Mouse (Mus musculus): ENCODE data around the gene Banf2. TPM values are rescaled to one million over a fixed set of nuclear protein-coding genes. Genes with fewer than 3 reads are reported as not detected.

Gene Banf2
- total RNA-seq (2014; rRNA removed) (not detected in 2 replicates), polyA plus RNA-seq (2015; fragmentation: Nextera tagmentation; extraction: Ambion mirVana) (not detected in 2 replicates)

- Histone ChIP-seq H3K36me3 (ENCODE audit: insufficient read depth, low read length) (no peaks in the 10 kb centered on the region), H3K27ac (no peak within 1 kb of the TSS), H3K9me3 (ENCODE audit: low read length) (no peaks in the 10 kb centered on the region), H3K4me3 (ENCODE audit: low read length) (no peak within 1 kb of the TSS), H3K4me2 (ENCODE audit: low read depth, low read length) (no peak within 1 kb of the TSS), H3K4me1 (ENCODE audit: insufficient read depth, low read length) (no peaks in the 10 kb centered on the region), H3K9ac (replicated peaks; ENCODE audit: low read length) (no peak within 1 kb of the TSS), H3K27me3 (ENCODE audit: insufficient read depth, low read length) (no peaks in the 10 kb centered on the region)
- WGBS = 95% methylated on average over 2 of the region's 2 CpGs
- ATAC-seq (no peak), DNase-seq (ENCODE audit: low spot score) (no peak)
- no peak for TF ChIP-seq CTCF (IDR thresholded peaks at IDR 0.05; ENCODE audit: low read depth)
Measured at GRCm38 (mm10) chr2:144032664-144033063, at the start of gene Banf2. TSS of gene Banf2 (plus strand) at chr2:144033059.

- no peak overlapping the region for H3K9ac ChIP-seq (replicated peaks; ENCODE audit: low read length)
- no peaks in the 10 kb centered on the region for H3K36me3 ChIP-seq (ENCODE audit: insufficient read depth, low read length)
- no peak overlapping the region for H3K4me3 ChIP-seq (ENCODE audit: low read length)
- H3K4me2 ChIP-seq (ENCODE audit: low read depth, low read length) = no peak overlapping the region
- no peaks in the 10 kb centered on the region for H3K27me3 ChIP-seq (ENCODE audit: insufficient read depth, low read length)
- H3K4me1 ChIP-seq (ENCODE audit: insufficient read depth, low read length) = no peaks in the 10 kb centered on the region
- 69% methylated on average over 2 of the region's 2 CpGs for WGBS
- no peaks in the 10 kb centered on the region for H3K9me3 ChIP-seq (ENCODE audit: low read length)
- no peak overlapping the region for H3K27ac ChIP-seq
- DNase-seq (ENCODE audit: low spot score) = no peak
- no peak for ATAC-seq
- TF ChIP-seq CTCF (IDR thresholded peaks at IDR 0.05; ENCODE audit: low read depth) = no peak
Measured at GRCm38 (mm10) chr2:143983482-143983881, 49.4 kb upstream of the Banf2 start.

- ATAC-seq = no peak
Measured at GRCm38 (mm10) chr2:143987485-143987884, 45.4 kb upstream of the Banf2 start.

GRCm38 (mm10) chr2:143988016-143988415 lies 44.8 kb upstream of the Banf2 start:
- no peak for TF ChIP-seq CTCF (IDR thresholded peaks at IDR 0.05; ENCODE audit: low read depth)
- H3K4me2 ChIP-seq (ENCODE audit: low read depth, low read length) = no peak overlapping the region

More at GRCm38 (mm10) chr2:143987485-143987884, 45.4 kb upstream of the Banf2 start:
- no peak overlapping the region for H3K27ac ChIP-seq
- H3K4me2 ChIP-seq (ENCODE audit: low read depth, low read length) = no peak overlapping the region
- H3K27me3 ChIP-seq (ENCODE audit: insufficient read depth, low read length) = no peaks in the 10 kb centered on the region
- WGBS = 74% methylated on average over 2 of the region's 2 CpGs
- DNase-seq (ENCODE audit: low spot score) = no peak
- no peak overlapping the region for H3K9ac ChIP-seq (replicated peaks; ENCODE audit: low read length)
- no peaks in the 10 kb centered on the region for H3K9me3 ChIP-seq (ENCODE audit: low read length)
- H3K36me3 ChIP-seq (ENCODE audit: insufficient read depth, low read length) = no peaks in the 10 kb centered on the region
- no peak for TF ChIP-seq CTCF (IDR thresholded peaks at IDR 0.05; ENCODE audit: low read depth)
- H3K4me1 ChIP-seq (ENCODE audit: insufficient read depth, low read length) = no peaks in the 10 kb centered on the region
- no peak overlapping the region for H3K4me3 ChIP-seq (ENCODE audit: low read length)

GRCm38 (mm10) chr2:143990997-143991396 lies 41.9 kb upstream of the Banf2 start:
- H3K4me2 ChIP-seq (ENCODE audit: low read depth, low read length) = no peak overlapping the region
- H3K9ac ChIP-seq (replicated peaks; ENCODE audit: low read length) = no peak overlapping the region
- no peak for TF ChIP-seq CTCF (IDR thresholded peaks at IDR 0.05; ENCODE audit: low read depth)
- peak; percentile 51; the same call in 1 of the 2 replicates for ATAC-seq
- DNase-seq (ENCODE audit: low spot score) = peak; percentile 60
- H3K4me1 ChIP-seq (ENCODE audit: insufficient read depth, low read length) = no peaks in the 10 kb centered on the region
- WGBS = 6% methylated on average over 1 of the region's 1 CpGs
- no peaks in the 10 kb centered on the region for H3K36me3 ChIP-seq (ENCODE audit: insufficient read depth, low read length)
- H3K4me3 ChIP-seq (ENCODE audit: low read length) = no peak overlapping the region
- H3K27me3 ChIP-seq (ENCODE audit: insufficient read depth, low read length) = no peaks in the 10 kb centered on the region
- H3K9me3 ChIP-seq (ENCODE audit: low read length) = no peaks in the 10 kb centered on the region
- 0 out of 2 replicates have a peak overlapping the region, but pooled peaks have one; percentile 36 for H3K27ac ChIP-seq

More at GRCm38 (mm10) chr2:143988016-143988415, 44.8 kb upstream of the Banf2 start:
- DNase-seq (ENCODE audit: low spot score) (no peak), ATAC-seq (no peak)
- H3K4me1 ChIP-seq (ENCODE audit: insufficient read depth, low read length) = no peaks in the 10 kb centered on the region
- H3K27ac ChIP-seq = no peak overlapping the region
- WGBS = 87% methylated on average over 3 of the region's 3 CpGs
- H3K9me3 ChIP-seq (ENCODE audit: low read length) = no peaks in the 10 kb centered on the region
- H3K36me3 ChIP-seq (ENCODE audit: insufficient read depth, low read length) = no peaks in the 10 kb centered on the region
- no peak overlapping the region for H3K9ac ChIP-seq (replicated peaks; ENCODE audit: low read length)
- no peak overlapping the region for H3K4me3 ChIP-seq (ENCODE audit: low read length)
- H3K27me3 ChIP-seq (ENCODE audit: insufficient read depth, low read length) = no peaks in the 10 kb centered on the region

- H3K27me3 ChIP-seq (ENCODE audit: insufficient read depth, low read length) = no peaks in the 10 kb centered on the region
- H3K4me3 ChIP-seq (ENCODE audit: low read length) = no peak overlapping the region
- H3K4me2 ChIP-seq (ENCODE audit: low read depth, low read length) = no peak overlapping the region
- H3K36me3 ChIP-seq (ENCODE audit: insufficient read depth, low read length) = no peaks in the 10 kb centered on the region
- TF ChIP-seq CTCF (IDR thresholded peaks at IDR 0.05; ENCODE audit: low read depth) = no peak
- H3K9ac ChIP-seq (replicated peaks; ENCODE audit: low read length) = no peak overlapping the region
- no peak overlapping the region for H3K27ac ChIP-seq
- DNase-seq (ENCODE audit: low spot score) = no peak
- WGBS = 80% methylated on average over 7 of the region's 7 CpGs
- no peaks in the 10 kb centered on the region for H3K4me1 ChIP-seq (ENCODE audit: insufficient read depth, low read length)
- no peaks in the 10 kb centered on the region for H3K9me3 ChIP-seq (ENCODE audit: low read length)
- ATAC-seq = no peak
Measured at GRCm38 (mm10) chr2:143991964-143992672, 40.7 kb upstream of the Banf2 start.

GRCm38 (mm10) chr2:143992977-143993376 lies 39.9 kb upstream of the Banf2 start:
- DNase-seq (ENCODE audit: low spot score) (no peak), ATAC-seq (no peak)
- Histone ChIP-seq H3K4me2 (ENCODE audit: low read depth, low read length) (no peak overlapping the region), H3K27ac (no peak overlapping the region), H3K9me3 (ENCODE audit: low read length) (no peaks in the 10 kb centered on the region), H3K27me3 (ENCODE audit: insufficient read depth, low read length) (no peaks in the 10 kb centered on the region), H3K9ac (replicated peaks; ENCODE audit: low read length) (no peak overlapping the region), H3K4me1 (ENCODE audit: insufficient read depth, low read length) (no peaks in the 10 kb centered on the region), H3K4me3 (ENCODE audit: low read length) (no peak overlapping the region), H3K36me3 (ENCODE audit: insufficient read depth, low read length) (no peaks in the 10 kb centered on the region)
- TF ChIP-seq CTCF (IDR thresholded peaks at IDR 0.05; ENCODE audit: low read depth) = no peak
- WGBS = 71% methylated on average over 1 of the region's 1 CpGs
